Mouse (Mus musculus) gastrocnemius, postnatal 25 days (tissue): Measurements from ENCODE around the gene Plcb4. TPM values are rescaled to one million over a fixed set of nuclear protein-coding genes. Genes with fewer than 3 reads are reported as not detected.

Source experiments
- DNase-seq: peaks from one replicate; pipeline ENCODE4 v3.0.0; 2022
- total RNA-seq, 2 experiments: library from RNA; stranded (reverse); gene quantifications; 1 replicate in 1 of 2; 2 replicates in 1 of 2; pipeline ENCODE4 v1.2.3; 2021

The Plcb4 gene
- total RNA-seq, 2 experiments from 2014 or later: 23.5 to 28.5 TPM

DNA sequence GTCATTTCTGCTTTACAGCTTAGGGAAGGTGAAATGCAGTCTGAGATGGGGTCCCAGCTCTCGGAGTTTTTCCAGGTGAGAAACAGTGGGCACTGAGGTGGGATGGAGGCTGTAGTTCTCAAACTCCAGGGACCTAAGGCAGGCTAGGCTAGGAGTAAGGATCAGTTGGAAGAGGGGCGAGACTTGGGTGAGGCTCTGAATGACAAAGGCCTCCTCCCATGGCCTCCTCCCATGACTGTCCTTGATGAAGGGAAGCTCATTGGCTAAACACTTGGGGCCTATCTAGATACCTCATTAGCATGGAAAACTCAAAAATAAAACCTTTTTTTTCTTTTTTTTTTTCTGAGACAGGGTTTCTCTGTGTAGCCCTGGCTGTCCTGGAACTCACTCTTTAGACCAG lies 198.0 kb downstream of the Plcb4 start:
- no peak for DNase-seq

DNA sequence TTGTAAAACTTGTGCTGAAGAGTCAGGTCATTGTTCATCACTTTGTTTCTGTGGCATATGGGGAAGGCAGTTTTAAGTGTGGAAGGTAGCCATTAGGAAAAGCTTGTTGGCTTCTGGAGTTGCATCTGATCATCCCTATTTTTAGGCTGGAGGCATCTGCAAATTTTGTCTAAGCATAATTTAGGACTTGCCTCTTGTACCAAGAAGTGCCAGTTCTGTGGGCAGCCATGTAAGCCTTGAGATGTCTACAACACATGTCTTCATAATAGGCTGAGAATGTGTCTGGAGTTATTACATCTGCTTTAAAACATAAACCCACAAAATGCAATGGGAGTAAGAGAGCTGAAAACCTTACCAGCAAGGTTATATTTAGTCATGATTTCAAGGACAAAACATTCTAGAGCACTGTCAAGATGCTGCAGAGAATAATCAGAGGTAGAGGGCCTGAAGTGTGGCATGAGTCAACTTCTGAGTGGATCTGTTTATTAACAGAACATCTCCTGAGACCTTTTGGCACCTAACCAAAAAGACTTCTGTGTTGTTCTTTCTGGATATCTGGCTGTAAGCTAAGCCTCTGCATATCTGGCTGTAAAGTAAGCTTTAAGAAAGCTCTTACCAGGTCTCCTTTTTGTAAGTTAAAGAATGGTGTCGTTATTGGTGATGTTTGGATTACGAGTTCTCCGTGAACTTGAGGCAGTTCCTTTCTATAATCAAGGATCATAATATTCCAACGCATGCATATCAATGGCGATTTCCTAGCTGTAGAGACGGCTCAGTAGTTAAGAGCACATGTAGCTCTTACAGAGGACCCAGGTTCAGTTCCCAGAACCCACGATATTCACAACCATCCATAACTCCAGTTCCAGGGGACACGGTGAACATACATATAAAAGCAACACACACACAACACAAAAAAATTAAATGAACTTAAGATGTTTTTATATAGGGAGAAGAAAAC lies 203.0 kb downstream of the Plcb4 start:
- DNase-seq: no peak

- DNase-seq: no peak
Measured at GRCm38 (mm10) chr2:135862489-135863390, 203.9 kb downstream of the Plcb4 start.

- DNase-seq: no peak
Measured at GRCm38 (mm10) chr2:135863391-135864076, 204.7 kb downstream of the Plcb4 start.

- no peak for DNase-seq
Measured at GRCm38 (mm10) chr2:135866421-135866820, 207.6 kb downstream of the Plcb4 start.

GRCm38 (mm10) chr2:135866838-135867237 lies 208.0 kb downstream of the Plcb4 start:
- no peak for DNase-seq

DNA sequence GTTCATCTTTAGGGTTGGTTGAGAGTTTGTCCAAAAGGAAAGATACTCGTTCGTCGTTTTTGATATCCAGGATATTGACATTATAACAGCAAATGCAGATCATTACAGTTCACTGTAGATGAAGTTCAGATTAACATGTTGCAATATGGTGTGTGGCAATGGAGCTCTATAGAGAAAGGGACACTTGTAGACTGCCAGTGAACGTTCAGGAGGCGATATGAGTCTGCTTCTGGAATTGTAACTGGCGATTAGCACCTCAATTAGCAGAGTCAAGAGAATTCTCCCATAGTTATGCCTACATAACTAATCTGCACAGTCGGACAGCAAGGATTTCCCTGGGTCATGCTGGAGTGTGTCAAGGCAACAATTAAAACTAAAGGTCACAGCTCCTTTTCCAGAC lies 210.8 kb downstream of the Plcb4 start:
- DNase-seq: no peak

DNA sequence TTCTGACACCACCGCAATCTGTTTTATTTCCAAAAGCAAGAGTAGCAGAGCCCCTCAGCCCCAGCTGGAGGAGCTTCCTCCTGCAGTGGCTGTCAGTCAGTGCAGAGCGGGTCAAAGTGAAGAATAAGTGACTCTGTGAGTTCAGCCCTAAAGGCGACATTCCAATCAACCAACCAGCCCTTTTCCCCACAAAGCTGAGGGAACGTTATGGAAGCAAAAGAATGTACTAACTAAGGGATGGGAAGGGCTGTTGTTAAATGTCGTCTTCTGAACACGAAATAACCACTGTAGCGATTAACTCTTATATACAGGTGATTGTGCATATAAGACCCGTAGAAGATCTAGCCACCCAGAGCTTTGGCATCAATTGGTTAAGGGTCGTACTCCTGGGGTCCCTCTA lies 214.3 kb downstream of the Plcb4 start:
- DNase-seq: no peak

DNA sequence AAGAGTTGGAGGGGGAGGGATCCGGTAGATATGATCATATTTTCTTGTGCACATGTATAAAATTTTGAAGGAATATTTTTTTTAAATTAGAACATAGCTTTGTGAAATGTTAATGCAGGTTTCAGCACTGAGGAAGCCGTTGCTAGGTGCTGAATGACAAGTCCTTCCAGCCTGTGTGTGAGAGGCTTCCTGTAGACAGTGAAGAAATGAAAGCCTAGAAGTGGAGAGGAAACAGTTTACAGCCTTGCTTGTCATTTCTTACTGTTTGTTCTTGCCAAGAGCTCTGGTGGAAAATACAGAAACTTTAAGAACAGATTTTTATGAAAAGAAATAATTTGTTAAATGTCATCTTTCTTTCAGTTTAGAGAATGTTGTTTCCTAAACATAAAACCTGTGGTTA lies 214.9 kb downstream of the Plcb4 start:
- DNase-seq: no peak

GRCm38 (mm10) chr2:135875549-135875948 lies 216.7 kb downstream of the Plcb4 start:
- peak; percentile 46 for DNase-seq

DNA sequence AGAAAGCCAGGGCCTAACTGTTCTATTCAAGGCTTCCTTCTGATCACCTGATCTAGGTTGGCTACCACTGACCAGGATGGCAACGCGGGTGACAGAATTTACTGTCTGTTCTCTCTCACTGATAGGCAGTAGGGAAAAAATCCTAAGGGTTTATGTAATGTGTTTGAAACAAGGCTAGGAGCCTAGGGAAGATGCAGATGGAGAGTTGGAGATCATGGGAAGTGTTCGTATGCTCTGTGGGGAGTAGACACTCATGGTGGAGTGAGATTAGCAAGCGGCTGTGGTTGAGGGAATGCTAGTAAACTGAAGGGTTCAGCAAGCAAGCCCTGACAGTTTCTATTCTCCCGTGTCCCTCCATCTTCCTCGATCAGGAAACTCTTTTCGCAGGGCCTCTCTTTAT lies 220.5 kb downstream of the Plcb4 start:
- DNase-seq: no peak

DNA sequence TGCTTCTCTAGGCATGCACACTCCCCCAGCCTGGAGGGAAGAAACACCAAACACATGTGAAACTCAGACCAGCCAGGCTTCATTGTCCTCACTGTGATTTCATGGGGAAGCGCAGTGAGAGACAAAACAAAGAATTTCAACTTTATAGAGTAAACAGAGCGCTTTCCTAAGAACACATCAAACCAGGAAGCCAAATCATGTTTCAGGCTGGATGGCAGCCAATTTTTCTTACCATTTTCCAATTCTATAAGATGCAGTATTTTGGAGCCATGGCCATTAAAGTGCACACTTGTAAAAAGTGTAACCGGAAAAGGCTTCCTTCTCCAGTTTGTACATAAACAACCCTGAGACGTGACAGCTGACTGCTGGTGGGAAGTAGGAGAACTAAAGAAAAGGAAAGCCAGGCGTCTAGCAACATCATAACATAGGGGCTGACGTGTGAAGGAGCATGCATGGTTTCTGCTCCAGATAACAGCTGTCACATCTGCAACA lies 221.5 kb downstream of the Plcb4 start:
- DNase-seq: no peak

DNA sequence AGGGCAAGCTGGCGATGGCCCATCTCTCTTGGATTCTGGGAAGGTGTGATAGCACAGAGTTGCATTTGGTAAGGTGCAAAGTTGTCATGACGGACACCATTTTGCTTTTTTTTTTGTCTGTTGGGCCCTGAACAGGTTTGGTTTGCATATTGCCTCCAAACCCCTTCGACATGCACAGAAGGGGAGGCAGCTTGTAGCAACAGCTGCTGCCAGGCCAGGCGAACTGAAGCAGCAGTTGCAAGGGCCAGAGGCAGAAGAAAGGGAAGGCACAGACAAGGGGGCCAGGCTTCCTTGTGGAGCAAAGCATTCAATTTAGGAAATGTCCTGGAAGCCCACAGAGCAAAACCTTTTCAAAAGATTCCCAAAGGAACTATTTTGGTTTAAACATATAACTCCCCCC lies 224.5 kb downstream of the Plcb4 start:
- no peak for DNase-seq

DNA sequence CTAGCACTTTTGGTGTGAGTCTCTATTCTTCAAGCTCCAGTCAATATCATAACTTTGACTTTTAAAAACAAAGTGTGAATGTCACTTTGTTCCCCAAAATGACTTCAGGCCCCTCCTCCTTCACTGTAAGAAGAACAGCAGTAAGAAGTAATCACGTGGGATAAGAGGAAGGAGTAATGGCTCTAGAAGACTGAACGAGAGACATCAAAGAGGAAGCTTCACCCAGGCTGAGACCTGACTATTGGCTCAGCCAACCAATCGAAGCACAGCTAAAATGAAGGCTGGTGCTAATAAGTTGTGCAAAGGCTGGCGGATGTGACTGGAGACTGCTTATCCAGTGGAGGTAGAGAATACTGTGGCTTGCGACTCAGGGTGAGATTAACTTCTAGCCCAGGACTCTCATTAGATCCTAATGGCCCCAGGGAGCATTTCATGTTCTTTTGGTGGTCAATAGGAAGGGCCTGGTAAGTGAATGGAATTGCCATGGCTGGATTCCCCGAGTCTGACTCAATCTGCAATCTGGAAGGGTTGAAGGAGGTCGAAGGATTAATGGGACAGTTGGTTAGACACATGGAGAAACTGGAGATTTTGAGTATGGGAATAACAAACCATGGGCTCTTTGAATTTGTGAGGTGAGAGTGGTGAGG lies 225.8 kb downstream of the Plcb4 start:
- no peak for DNase-seq

DNA sequence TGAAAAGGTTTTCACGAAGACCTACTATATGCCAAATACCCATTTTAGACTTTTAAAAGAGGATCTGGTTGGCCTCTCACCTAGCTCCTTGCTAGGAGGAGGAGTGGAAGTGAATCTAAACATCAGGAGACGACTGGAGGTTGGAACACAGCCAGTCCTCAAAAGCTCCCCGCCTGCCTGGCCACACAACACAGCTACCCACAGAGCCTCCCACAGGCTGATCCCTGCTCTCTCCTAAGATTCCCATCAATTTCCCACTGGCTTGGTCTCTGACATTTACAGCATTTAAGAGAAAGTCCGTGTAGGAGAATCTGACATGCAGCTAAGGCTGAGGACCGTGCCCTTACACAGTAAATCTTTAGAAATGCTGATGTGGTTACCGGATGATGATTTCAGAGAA lies 226.8 kb downstream of the Plcb4 start:
- no peak for DNase-seq

GRCm38 (mm10) chr2:135886081-135886679 lies 227.4 kb downstream of the Plcb4 start:
- no peak for DNase-seq

GRCm38 (mm10) chr2:135887805-135888204 lies 229.0 kb downstream of the Plcb4 start:
- DNase-seq: no peak

DNA sequence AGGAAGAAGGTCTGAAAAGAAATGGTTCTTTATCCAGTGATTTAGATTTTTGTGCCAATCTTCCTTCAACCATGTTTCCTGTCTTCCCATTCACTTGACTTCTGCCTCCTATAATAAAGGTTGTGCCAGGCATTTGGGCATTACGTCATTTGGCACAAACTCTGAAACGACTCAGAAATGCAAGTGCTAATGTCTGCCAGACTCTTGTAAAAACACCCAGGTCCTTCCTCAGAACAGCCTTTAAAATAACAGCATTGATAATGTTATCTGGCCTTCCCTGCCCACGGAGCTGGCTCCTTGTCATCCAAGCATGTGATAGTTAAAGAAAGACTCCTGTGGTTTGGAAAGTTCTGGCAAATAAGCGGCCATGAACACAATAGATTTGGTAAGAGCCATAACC lies 229.4 kb downstream of the Plcb4 start:
- no peak for DNase-seq

DNA sequence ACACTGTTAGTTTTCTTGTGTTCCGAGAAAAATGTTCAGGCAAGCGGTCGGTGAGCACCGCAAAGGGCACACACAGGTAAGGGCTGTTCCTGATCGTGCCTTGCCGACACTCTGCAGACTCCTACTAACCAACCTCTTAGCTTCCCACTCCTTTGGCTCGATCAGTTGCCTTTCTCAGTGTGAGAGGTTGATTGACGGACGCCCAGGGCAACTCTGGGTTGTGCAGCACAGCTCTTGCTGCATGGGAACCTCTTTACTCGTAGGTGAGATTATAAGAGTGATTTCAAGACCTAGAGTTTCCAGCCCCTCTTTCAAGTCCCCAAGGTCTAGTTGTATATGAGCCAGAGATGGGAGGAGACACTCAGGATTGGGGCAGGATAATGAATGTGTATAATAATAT lies 230.0 kb downstream of the Plcb4 start:
- DNase-seq: no peak

- DNase-seq: no peak
Measured at GRCm38 (mm10) chr2:135890083-135890482, 231.3 kb downstream of the Plcb4 start.

DNA sequence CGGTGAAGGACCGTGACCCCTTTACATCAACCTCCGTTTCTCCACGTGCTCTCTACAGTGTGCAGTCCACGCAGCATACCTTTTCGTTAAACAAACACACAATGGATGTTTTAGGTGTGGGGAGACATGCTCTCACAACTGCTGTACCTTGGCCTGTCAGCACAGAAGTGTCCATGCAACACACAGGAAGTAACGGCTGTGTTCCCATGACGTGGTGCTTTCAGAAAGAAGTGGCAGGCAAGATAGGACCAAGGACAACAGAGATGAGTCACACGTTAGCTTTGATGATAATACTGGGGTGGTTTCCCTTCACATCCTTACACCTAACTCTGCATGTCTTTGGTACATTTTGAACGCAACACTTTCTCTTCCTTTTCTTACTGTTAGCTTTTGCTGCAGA lies 232.3 kb downstream of the Plcb4 start:
- no peak for DNase-seq
